Mouse (Mus musculus): ENCODE measurements around the gene Lcmt1. TPM values are rescaled to one million over a fixed set of nuclear protein-coding genes. Genes with fewer than 3 reads are reported as not detected.

Gene Lcmt1
- polyA plus RNA-seq, 1 experiment from 2014 or later: 36.2 TPM

- Histone ChIP-seq H3K4me3 (ENCODE audit: low read depth, low read length) (no peak overlapping the region), H3K9ac (ENCODE audit: low read depth, low read length) (no peak overlapping the region), H3K9me3 (ENCODE audit: control insufficient read depth) (no peaks in the 10 kb centered on the region), H3K4me1 (replicated peaks; ENCODE audit: control insufficient read depth, insufficient read depth, low read length) (peaks cover 7% of the 10 kb centered on the region; the same call in 1 of the 2 replicates), H3K27ac (ENCODE audit: low read depth, low read length) (no peak overlapping the region), H3K36me3 (ENCODE audit: control insufficient read depth, insufficient read depth) (no peaks in the 10 kb centered on the region), H3K4me2 (replicated peaks; ENCODE audit: low read depth) (0 out of 2 replicates have a peak overlapping the region, but pooled peaks have one; percentile 33), H3K27me3 (replicated peaks; ENCODE audit: control insufficient read depth, insufficient read depth, low read length) (no peaks in the 10 kb centered on the region)
- no peak for TF ChIP-seq CTCF (IDR thresholded peaks at IDR 0.05; ENCODE audit: low read depth)
- WGBS: 61% methylated on average over 5 of the region's 5 CpGs
- ATAC-seq: no peak
These were observed 15.2 kb upstream of the Lcmt1 start for GRCm38 (mm10) chr7:123354392-123354791.

- WGBS: 90% methylated on average over 2 of the region's 2 CpGs
- no peak for ATAC-seq
- no peaks in the 10 kb centered on the region for H3K9me3 ChIP-seq (ENCODE audit: control insufficient read depth)
- TF ChIP-seq CTCF (IDR thresholded peaks at IDR 0.05; ENCODE audit: low read depth): no peak
- no peak overlapping the region for H3K9ac ChIP-seq (ENCODE audit: low read depth, low read length)
- no peak overlapping the region for H3K27ac ChIP-seq (ENCODE audit: low read depth, low read length)
- H3K4me2 ChIP-seq (replicated peaks; ENCODE audit: low read depth): no peak overlapping the region
- H3K36me3 ChIP-seq (ENCODE audit: control insufficient read depth, insufficient read depth): no peaks in the 10 kb centered on the region
- peaks cover 4% of the 10 kb centered on the region; the same call in 1 of the 2 replicates for H3K4me1 ChIP-seq (replicated peaks; ENCODE audit: control insufficient read depth, insufficient read depth, low read length)
- H3K27me3 ChIP-seq (replicated peaks; ENCODE audit: control insufficient read depth, insufficient read depth, low read length): no peaks in the 10 kb centered on the region
- no peak overlapping the region for H3K4me3 ChIP-seq (ENCODE audit: low read depth, low read length)
These were observed 14.7 kb upstream of the Lcmt1 start for GRCm38 (mm10) chr7:123354851-123355250.

GRCm38 (mm10) chr7:123356158-123356557, 13.4 kb upstream of the Lcmt1 start:
- H3K27me3 ChIP-seq (replicated peaks; ENCODE audit: control insufficient read depth, insufficient read depth, low read length): no peaks in the 10 kb centered on the region
- ATAC-seq: no peak
- peaks cover 3% of the 10 kb centered on the region; the same call in 1 of the 2 replicates for H3K4me1 ChIP-seq (replicated peaks; ENCODE audit: control insufficient read depth, insufficient read depth, low read length)
- no peak overlapping the region for H3K4me2 ChIP-seq (replicated peaks; ENCODE audit: low read depth)
- 0 out of 2 replicates have a peak overlapping the region, but pooled peaks have one; percentile 28 for H3K27ac ChIP-seq (ENCODE audit: low read depth, low read length)
- no peaks in the 10 kb centered on the region for H3K9me3 ChIP-seq (ENCODE audit: control insufficient read depth)
- WGBS: 72% methylated on average over 3 of the region's 3 CpGs
- no peak for TF ChIP-seq CTCF (IDR thresholded peaks at IDR 0.05; ENCODE audit: low read depth)
- no peak overlapping the region for H3K4me3 ChIP-seq (ENCODE audit: low read depth, low read length)
- H3K9ac ChIP-seq (ENCODE audit: low read depth, low read length): no peak overlapping the region
- H3K36me3 ChIP-seq (ENCODE audit: control insufficient read depth, insufficient read depth): no peaks in the 10 kb centered on the region

- no peak overlapping the region for H3K9ac ChIP-seq (ENCODE audit: low read depth, low read length)
- TF ChIP-seq CTCF (IDR thresholded peaks at IDR 0.05; ENCODE audit: low read depth): no peak
- WGBS: 86% methylated on average over 7 of the region's 7 CpGs
- no peaks in the 10 kb centered on the region for H3K9me3 ChIP-seq (ENCODE audit: control insufficient read depth)
- no peak overlapping the region for H3K4me2 ChIP-seq (replicated peaks; ENCODE audit: low read depth)
- peaks cover 2% of the 10 kb centered on the region; the same call in 1 of the 2 replicates for H3K4me1 ChIP-seq (replicated peaks; ENCODE audit: control insufficient read depth, insufficient read depth, low read length)
- no peaks in the 10 kb centered on the region for H3K36me3 ChIP-seq (ENCODE audit: control insufficient read depth, insufficient read depth)
- no peaks in the 10 kb centered on the region for H3K27me3 ChIP-seq (replicated peaks; ENCODE audit: control insufficient read depth, insufficient read depth, low read length)
- no peak overlapping the region for H3K4me3 ChIP-seq (ENCODE audit: low read depth, low read length)
- no peak for ATAC-seq
- H3K27ac ChIP-seq (ENCODE audit: low read depth, low read length): no peak overlapping the region
These were observed 10.5 kb upstream of the Lcmt1 start for GRCm38 (mm10) chr7:123359101-123359500.

GRCm38 (mm10) chr7:123360185-123360584, 9.4 kb upstream of the Lcmt1 start:
- H3K4me2 ChIP-seq (replicated peaks; ENCODE audit: low read depth): no peak overlapping the region
- H3K36me3 ChIP-seq (ENCODE audit: control insufficient read depth, insufficient read depth): no peaks in the 10 kb centered on the region
- no peak overlapping the region for H3K27ac ChIP-seq (ENCODE audit: low read depth, low read length)
- no peak for ATAC-seq
- no peak for TF ChIP-seq CTCF (IDR thresholded peaks at IDR 0.05; ENCODE audit: low read depth)
- no peak overlapping the region for H3K9ac ChIP-seq (ENCODE audit: low read depth, low read length)
- no peaks in the 10 kb centered on the region for H3K9me3 ChIP-seq (ENCODE audit: control insufficient read depth)
- H3K4me1 ChIP-seq (replicated peaks; ENCODE audit: control insufficient read depth, insufficient read depth, low read length): no peaks in the 10 kb centered on the region
- WGBS: 63% methylated on average over 5 of the region's 5 CpGs
- no peak overlapping the region for H3K4me3 ChIP-seq (ENCODE audit: low read depth, low read length)
- H3K27me3 ChIP-seq (replicated peaks; ENCODE audit: control insufficient read depth, insufficient read depth, low read length): no peaks in the 10 kb centered on the region

- TF ChIP-seq CTCF (IDR thresholded peaks at IDR 0.05; ENCODE audit: low read depth): no peak
- Histone ChIP-seq H3K27me3 (replicated peaks; ENCODE audit: control insufficient read depth, insufficient read depth, low read length) (no peaks in the 10 kb centered on the region), H3K4me2 (replicated peaks; ENCODE audit: low read depth) (no peak overlapping the region), H3K36me3 (ENCODE audit: control insufficient read depth, insufficient read depth) (no peaks in the 10 kb centered on the region), H3K27ac (ENCODE audit: low read depth, low read length) (no peak overlapping the region), H3K4me3 (ENCODE audit: low read depth, low read length) (no peak overlapping the region), H3K9me3 (ENCODE audit: control insufficient read depth) (no peaks in the 10 kb centered on the region), H3K4me1 (replicated peaks; ENCODE audit: control insufficient read depth, insufficient read depth, low read length) (peaks cover 5% of the 10 kb centered on the region; the same call in 1 of the 2 replicates), H3K9ac (ENCODE audit: low read depth, low read length) (no peak overlapping the region)
- 90% methylated on average over 7 of the region's 7 CpGs for WGBS
- no peak for ATAC-seq
These were observed 8.2 kb upstream of the Lcmt1 start for GRCm38 (mm10) chr7:123361229-123361980.
